Mouse (Mus musculus) heart, adult 2 months (tissue): ENCODE measurements around the gene Zcrb1.

Experiments
- CTCF ChIP-seq: fragments of 200-600 bp; IDR thresholded peaks from 2 replicates; pipeline ENCODE4 v1.8.1; 2022; ENCODE audit warnings: antibody characterized with exemption, mild to moderate bottlenecking, moderate library complexity
- EP300 ChIP-seq: fragments of 200-500 bp; IDR thresholded peaks from 2 replicates; pipeline ENCODE4 v1.6.1; 2011; ENCODE audit warnings: low read depth, low read length, control low read depth; ENCODE audit not compliant: insufficient read depth
- POLR2A ChIP-seq: fragments of 200-500 bp; IDR thresholded peaks from 2 replicates; pipeline ENCODE4 v1.6.1; 2011; ENCODE audit warnings: mild to moderate bottlenecking, low read depth, low read length, control low read depth; ENCODE audit not compliant: insufficient read depth

DNA sequence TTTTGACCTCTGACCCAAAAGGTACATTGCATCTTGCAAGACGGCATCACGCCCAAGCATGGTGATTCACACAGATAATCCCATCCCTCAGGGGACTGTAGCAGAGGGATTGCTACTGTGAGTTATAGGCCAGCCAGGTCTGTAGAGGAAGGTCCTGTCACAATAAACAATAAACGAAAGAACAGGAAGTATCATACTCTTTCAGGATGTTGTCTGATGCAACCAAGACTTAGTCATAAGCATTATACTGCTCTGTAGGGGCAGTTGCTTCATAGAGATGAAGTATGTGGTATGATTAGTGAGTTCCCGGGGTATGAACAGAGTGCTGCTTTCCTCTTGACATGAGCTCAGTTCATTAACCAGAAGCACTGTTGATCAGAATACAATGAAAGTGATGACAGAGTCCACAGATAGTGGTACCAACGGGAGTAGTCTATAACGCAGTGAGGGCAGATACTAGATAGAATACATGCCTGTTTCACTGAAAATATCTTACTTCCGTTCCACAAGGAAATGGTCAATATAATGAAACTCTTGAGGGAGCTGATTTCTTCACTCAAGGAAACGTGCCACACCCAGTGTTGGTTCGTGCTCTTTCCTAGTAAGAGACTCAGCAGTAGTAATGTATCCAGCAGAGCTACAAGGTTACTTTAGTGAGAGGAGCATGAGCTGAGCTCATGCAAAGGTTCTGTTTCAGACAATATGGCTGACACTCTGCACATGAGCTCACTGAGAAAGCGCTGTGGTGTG is 57.3 kb downstream of the Zcrb1 start:
- no peak for TF ChIP-seq CTCF
- no peak for TF ChIP-seq EP300
- no peak for TF ChIP-seq POLR2A
